Mouse (Mus musculus) liver (tissue): ENCODE data around the gene Mrpl36.

ENCODE experiments used
- DNase-seq: peaks from one replicate; pipeline ENCODE4 v3.0.0-alpha.2; 2020; ENCODE audit warnings: mixed read lengths

Mrpl36 gene

GRCm38 (mm10) chr13:73347171-73347570 is 18.9 kb downstream of the Mrpl36 start:
- no peak for DNase-seq

GRCm38 (mm10) chr13:73347922-73348650 is 19.8 kb downstream of the Mrpl36 start:
- DNase-seq = no peak

GRCm38 (mm10) chr13:73350741-73351140 is 22.4 kb downstream of the Mrpl36 start:
- no peak for DNase-seq

GRCm38 (mm10) chr13:73351910-73352309 is 23.6 kb downstream of the Mrpl36 start:
- no peak for DNase-seq

GRCm38 (mm10) chr13:73352491-73352890 is 24.2 kb downstream of the Mrpl36 start:
- DNase-seq = no peak

GRCm38 (mm10) chr13:73357106-73357505 is 28.8 kb downstream of the Mrpl36 start:
- DNase-seq = no peak

- no peak for DNase-seq
Observed at GRCm38 (mm10) chr13:73373367-73373766, 45.1 kb downstream of the Mrpl36 start.

- no peak for DNase-seq
Observed at GRCm38 (mm10) chr13:73374612-73375011, 46.3 kb downstream of the Mrpl36 start.

GRCm38 (mm10) chr13:73377637-73378036 is 49.3 kb downstream of the Mrpl36 start:
- no peak for DNase-seq
